Mouse (Mus musculus): ENCODE data around the gene Olfr213.
"Not testable (repeated sequence)": the region's sequence is repeated elsewhere in the genome, so short reads cannot be mapped to it uniquely, and the experiment has no call there.

Gene Olfr213

GRCm38 (mm10) chr6:116538156-116538555, at the start of gene Olfr213:
Gene Olfr213, plus strand, starts transcription at chr6:116538456.
- DNase-seq (ENCODE audit: low read depth, low spot score), result no peak

- no peak for DNase-seq (ENCODE audit: low read depth, low spot score)
These were observed 49.5 kb upstream of the Olfr213 start, which contains the start of gene Olfr211 for GRCm38 (mm10) chr6:116488791-116489190. Gene Olfr211, plus strand, starts transcription at chr6:116489091.

GRCm38 (mm10) chr6:116493742-116494141, 44.5 kb upstream of the Olfr213 start:
- DNase-seq (ENCODE audit: low read depth, low spot score), result no peak

GRCm38 (mm10) chr6:116495960-116496359, 42.3 kb upstream of the Olfr213 start:
- no peak for DNase-seq (ENCODE audit: low read depth, low spot score)

- not testable (repeated sequence) for DNase-seq (ENCODE audit: low read depth, low spot score)
These were observed 31.8 kb upstream of the Olfr213 start, which contains the start of gene Olfr212 for GRCm38 (mm10) chr6:116506302-116507003. Gene Olfr212, plus strand, starts transcription at chr6:116506516.

GRCm38 (mm10) chr6:116514832-116515231, 23.4 kb upstream of the Olfr213 start:
- DNase-seq (ENCODE audit: low read depth, low spot score), result no peak

- DNase-seq (ENCODE audit: low read depth, low spot score), result no peak
These were observed 4.2 kb downstream of the Olfr213 start for GRCm38 (mm10) chr6:116542500-116542899.

- not testable (repeated sequence) for DNase-seq (ENCODE audit: low read depth, low spot score)
These were observed 12.6 kb downstream of the Olfr213 start, which contains the start of gene Gm5580 for GRCm38 (mm10) chr6:116550841-116551240. Gene Gm5580, plus strand, starts transcription at chr6:116551141.

GRCm38 (mm10) chr6:116553935-116554334, 15.7 kb downstream of the Olfr213 start, which contains the start of gene Olfr214:
Gene Olfr214, plus strand, starts transcription at chr6:116554235.
- DNase-seq (ENCODE audit: low read depth, low spot score), result no peak

GRCm38 (mm10) chr6:116554952-116555351, 16.7 kb downstream of the Olfr213 start:
- no peak for DNase-seq (ENCODE audit: low read depth, low spot score)

- DNase-seq (ENCODE audit: low read depth, low spot score), result no peak
These were observed 31.6 kb downstream of the Olfr213 start for GRCm38 (mm10) chr6:116569834-116570233.

GRCm38 (mm10) chr6:116584095-116584494, 45.8 kb downstream of the Olfr213 start, which contains the start of gene Olfr215:
Gene Olfr215, minus strand, starts transcription at chr6:116584195.
- DNase-seq (ENCODE audit: low read depth, low spot score), result no peak

All from brain, embryonic 18.5 days (tissue).